20 mouse cellular contexts compared by ENCODE assay signal in genomic region chr6:57531011-57531410, GRCm38 (mm10). TPM values are rescaled to one million over a fixed set of nuclear protein-coding genes. Genes with fewer than 3 reads are reported as not detected.
DNase-seq lines count a peak whose midpoint lies in the region; ATAC-seq and TF ChIP-seq lines count a peak whose summit lies in the region.
"Had no signal": no experiment of that assay in that cellular context is flagged by ENCODE, and none has a peak within 500 bp of the region (broad histone marks: within the 10 kb centered on the region; RNA-seq: fewer than 3 reads in every experiment).

No protein-coding gene starts in this region.

- 0 out of 2 replicates have a peak, but pooled peaks have one; percentile 7 for TF ChIP-seq CTCF in heart, adult 2 months (IDR thresholded peaks at IDR 0.05)
- TF ChIP-seq CTCF in heart, postnatal 0 days (IDR thresholded peaks at IDR 0.05; ENCODE audit: low read depth): no peak; the same call in 1 of the 2 replicates
- TF ChIP-seq CTCF in stomach, postnatal 0 days (IDR thresholded peaks at IDR 0.05; ENCODE audit: low read depth): 0 out of 2 replicates have a peak, but pooled peaks have one; percentile 12

- 45% methylated on average over 4 of the region's 4 CpGs for WGBS in heart, adult 2 months
- WGBS in heart, embryonic 12.5 days: 30% methylated on average over 4 of the region's 4 CpGs
- WGBS in heart, postnatal 0 days: 25% methylated on average over 4 of the region's 4 CpGs
- 50% methylated on average over 4 of the region's 4 CpGs for WGBS in stomach, postnatal 0 days

- H3K4me3 ChIP-seq in heart, adult 2 months: no peak overlapping the region
- H3K4me3 ChIP-seq in heart, embryonic 12.5 days: no peak overlapping the region
- no peak overlapping the region for H3K4me3 ChIP-seq in heart, postnatal 0 days (ENCODE audit: low read depth, low read length)
- H3K4me3 ChIP-seq in stomach, postnatal 0 days (ENCODE audit: low read depth, low read length): no peak overlapping the region
- H3K4me3 ChIP-seq: hindbrain, embryonic 12.5 days; liver, embryonic 12.5 days; lung, embryonic 15.5 days; megakaryocyte, embryonic 14.5 days; stomach, embryonic 15.5 days had no signal

- H3K27me3 ChIP-seq in heart, adult 2 months (ENCODE audit: control insufficient read depth, insufficient read depth, low read length): no peaks in the 10 kb centered on the region
- no peaks in the 10 kb centered on the region for H3K27me3 ChIP-seq in heart, embryonic 12.5 days (replicated peaks)
- no peaks in the 10 kb centered on the region for H3K27me3 ChIP-seq in heart, postnatal 0 days (ENCODE audit: control insufficient read depth, insufficient read depth, low read length)
- H3K27me3 ChIP-seq in stomach, postnatal 0 days (ENCODE audit: control insufficient read depth, insufficient read depth, low read length): no peaks in the 10 kb centered on the region
- H3K27me3 ChIP-seq: hindbrain, embryonic 12.5 days; liver, embryonic 12.5 days; lung, embryonic 15.5 days; megakaryocyte, embryonic 14.5 days; Patski; stomach, embryonic 15.5 days had no signal

- no peak overlapping the region for H3K9ac ChIP-seq in heart, adult 2 months (ENCODE audit: low read depth, low read length)
- no peak overlapping the region for H3K9ac ChIP-seq in heart, embryonic 12.5 days
- no peak overlapping the region for H3K9ac ChIP-seq in heart, postnatal 0 days (replicated peaks; ENCODE audit: low read depth, low read length)
- H3K9ac ChIP-seq in stomach, postnatal 0 days (ENCODE audit: low read length): no peak overlapping the region
- H3K9ac ChIP-seq: hindbrain, embryonic 12.5 days; liver, embryonic 12.5 days; lung, embryonic 15.5 days; stomach, embryonic 15.5 days had no signal

- no peak for TF ChIP-seq POLR2A in heart, adult 2 months (IDR thresholded peaks at IDR 0.05; ENCODE audit: insufficient read depth, low read depth, low read length)

- H3K4me1 ChIP-seq in heart, adult 2 months (ENCODE audit: control insufficient read depth, insufficient read depth, low read length): peaks cover 4% of the 10 kb centered on the region; the same call in 1 of the 2 replicates
- peaks cover 23% of the 10 kb centered on the region for H3K4me1 ChIP-seq in heart, embryonic 12.5 days (replicated peaks)
- peaks cover 23% of the 10 kb centered on the region for H3K4me1 ChIP-seq in heart, postnatal 0 days (ENCODE audit: control insufficient read depth, insufficient read depth)
- H3K4me1 ChIP-seq in stomach, postnatal 0 days (replicated peaks; ENCODE audit: control insufficient read depth, insufficient read depth): no peaks in the 10 kb centered on the region
- H3K4me1 ChIP-seq: stomach, embryonic 15.5 days had no signal

- intact Hi-C loops in heart, adult 2 months (cut with DNase I): loop anchor here (10.0 kb wide), 1 partner anchor 816 kb away; the partner anchor contains the start of gene Avl9
- intact Hi-C loops in heart, postnatal 14 days (cut with DNase I): loop anchor here (10.0 kb wide), 3 partner anchors 174 to 816 kb away; partner anchors contain the start of genes Avl9, Lancl2, Nt5c3 and Vmn1r4

- no peak for TF ChIP-seq EP300 in heart, adult 2 months (IDR thresholded peaks at IDR 0.05; ENCODE audit: insufficient read depth, low read depth, low read length)
- no peak for TF ChIP-seq EP300 in heart, postnatal 0 days (IDR thresholded peaks at IDR 0.05; ENCODE audit: low read depth)
- no peak for TF ChIP-seq EP300 in stomach, postnatal 0 days (optimal IDR thresholded peaks at IDR 0.05)

- peaks cover 4% of the 10 kb centered on the region; the same call in 1 of the 2 replicates for H3K79me2 ChIP-seq in heart, adult 2 months (replicated peaks; ENCODE audit: control insufficient read depth, insufficient read depth, low read length)

- no peak for ATAC-seq in heart, embryonic 12.5 days (ENCODE audit: insufficient number of reproducible peaks, low FRiP score)
- no peak for ATAC-seq in heart, postnatal 0 days (ENCODE audit: insufficient read depth, low read depth)
- ATAC-seq in stomach, postnatal 0 days (ENCODE audit: low FRiP score, low TSS enrichment): no peak
- ATAC-seq: forebrain, embryonic 16.5 days; liver, embryonic 12.5 days; Patski had no signal

- peak overlapping the region; percentile 59 for H3K27ac ChIP-seq in heart, adult 2 months
- no peak overlapping the region for H3K27ac ChIP-seq in heart, embryonic 12.5 days (ENCODE audit: poor library complexity, severe bottlenecking)
- peak overlapping the region; percentile 65 for H3K27ac ChIP-seq in heart, postnatal 0 days (ENCODE audit: low read depth)
- no peak overlapping the region for H3K27ac ChIP-seq in stomach, postnatal 0 days (replicated peaks)
- H3K27ac ChIP-seq: hindbrain, embryonic 12.5 days; liver, embryonic 12.5 days; lung, embryonic 15.5 days; stomach, embryonic 15.5 days had no signal

- peaks cover 17% of the 10 kb centered on the region for H3K36me3 ChIP-seq in heart, adult 2 months (ENCODE audit: control insufficient read depth, insufficient read depth, low read length)
- H3K36me3 ChIP-seq in heart, embryonic 12.5 days: no peaks in the 10 kb centered on the region
- H3K36me3 ChIP-seq in heart, postnatal 0 days (replicated peaks; ENCODE audit: control insufficient read depth, insufficient read depth, low read length): no peaks in the 10 kb centered on the region
- H3K36me3 ChIP-seq in stomach, postnatal 0 days (ENCODE audit: control insufficient read depth, insufficient read depth, low read length): no peaks in the 10 kb centered on the region
- H3K36me3 ChIP-seq: hindbrain, embryonic 12.5 days; liver, embryonic 12.5 days; lung, embryonic 15.5 days; stomach, embryonic 15.5 days had no signal

- H3K4me2 ChIP-seq in heart, embryonic 12.5 days: no peak overlapping the region; the same call in 1 of the 2 replicates
- peak overlapping the region; percentile 21; the same call in 1 of the 2 replicates for H3K4me2 ChIP-seq in heart, postnatal 0 days (ENCODE audit: low read depth, low read length)
- H3K4me2 ChIP-seq in stomach, postnatal 0 days (replicated peaks; ENCODE audit: low read depth): no peak overlapping the region
- H3K4me2 ChIP-seq: hindbrain, embryonic 12.5 days; liver, embryonic 12.5 days; lung, embryonic 15.5 days; stomach, embryonic 15.5 days had no signal

- H3K9me3 ChIP-seq in heart, embryonic 12.5 days (replicated peaks): no peaks in the 10 kb centered on the region
- no peaks in the 10 kb centered on the region for H3K9me3 ChIP-seq in heart, postnatal 0 days (replicated peaks; ENCODE audit: control insufficient read depth, low read length)
- no peaks in the 10 kb centered on the region for H3K9me3 ChIP-seq in stomach, postnatal 0 days (ENCODE audit: control insufficient read depth, low read length)
- H3K9me3 ChIP-seq: hindbrain, embryonic 12.5 days; liver, embryonic 12.5 days; lung, embryonic 15.5 days; megakaryocyte, embryonic 14.5 days; stomach, embryonic 15.5 days had no signal

- no peak for DNase-seq in heart, adult 2 months
- peak; percentile 63 for DNase-seq in heart, postnatal 0 days (ENCODE audit: low spot score)
- no peak for DNase-seq in heart, postnatal 14 days
- DNase-seq in lung, postnatal 10 days: peak; percentile 13
- DNase-seq in lung, postnatal 4 days: no peak
- no peak for DNase-seq in stomach, postnatal 0 days (ENCODE audit: low spot score)
- DNase-seq: adrenal gland, postnatal 25 days; cerebellum, adult 11 months; embryo, embryonic 11 days; kidney, postnatal 36 days; layer of hippocampus, adult 9-11 months; right cerebral cortex, postnatal 25 days had no signal

RNA-seq across cellular contexts. Expression of gene Ppm1k, which starts 4.3 kb away (rescaled TPM):
- 100 to 1,000 TPM in 1 of 2 experiments, 10 to 100 TPM in 1; 70.9 to 103 TPM for total RNA-seq in heart, adult 2 months (2021)
- polyA plus RNA-seq in heart, adult 2 months (2012; rRNA removed): 18.0 and 36.9 TPM in 2 replicates
- polyA plus RNA-seq in heart, embryonic 12.5 days (2016; fragmentation: Nextera tagmentation; extraction: Ambion mirVana): 15.5 and 16.6 TPM in 2 replicates
- total RNA-seq in heart, postnatal 0 days (2014; rRNA removed; ENCODE audit: low replicate concordance): 33.7 and 35.8 TPM in 2 replicates
- 10.9 and 11.3 TPM in 2 replicates for polyA plus RNA-seq in heart, postnatal 0 days (2015; fragmentation: Nextera tagmentation; extraction: Ambion mirVana)
- 10 to 100 TPM; 36.2 to 43.8 TPM for total RNA-seq in heart, postnatal 14 days (2021)
- polyA plus RNA-seq in stomach, postnatal 0 days (2015; fragmentation: Nextera tagmentation; extraction: Ambion mirVana): 1.3 and 1.7 TPM in 2 replicates

RNA-seq across cellular contexts. Expression of gene Herc6, which starts 49.8 kb away (rescaled TPM):
- 1 to 10 TPM; 3.4 to 3.8 TPM for total RNA-seq in heart, adult 2 months (2021)
- polyA plus RNA-seq in heart, adult 2 months (2012; rRNA removed): 2.6 and 3.7 TPM in 2 replicates
- polyA plus RNA-seq in heart, embryonic 12.5 days (2016; fragmentation: Nextera tagmentation; extraction: Ambion mirVana): 5.3 and 5.8 TPM in 2 replicates
- total RNA-seq in heart, postnatal 0 days (2014; rRNA removed; ENCODE audit: low replicate concordance): 10.8 and 11.8 TPM in 2 replicates
- polyA plus RNA-seq in heart, postnatal 0 days (2015; fragmentation: Nextera tagmentation; extraction: Ambion mirVana): 2.7 and 3.7 TPM in 2 replicates
- 1 to 10 TPM; 2.4 TPM for total RNA-seq in heart, postnatal 14 days (2021)
- polyA plus RNA-seq in stomach, postnatal 0 days (2015; fragmentation: Nextera tagmentation; extraction: Ambion mirVana): 0.96 and 1.4 TPM in 2 replicates

Comparison
In these comparisons a context has a peak if more than half of its experiments do, and no peak if none do; other contexts are left out.
1. DNase-seq: peak in heart, postnatal 0 days (single experiment) and lung, postnatal 10 days (single experiment); none in heart, adult 2 months (0 of 2), heart, postnatal 14 days (0 of 2), lung, postnatal 4 days (0 of 2) and stomach, postnatal 0 days (single experiment).
2. H3K27ac ChIP-seq: peak in heart, adult 2 months (single experiment) and heart, postnatal 0 days (single experiment); none in heart, embryonic 12.5 days (single experiment) and stomach, postnatal 0 days (single experiment).